ENCODE assay signal across 8 mouse cellular contexts in the genomic region with DNA sequence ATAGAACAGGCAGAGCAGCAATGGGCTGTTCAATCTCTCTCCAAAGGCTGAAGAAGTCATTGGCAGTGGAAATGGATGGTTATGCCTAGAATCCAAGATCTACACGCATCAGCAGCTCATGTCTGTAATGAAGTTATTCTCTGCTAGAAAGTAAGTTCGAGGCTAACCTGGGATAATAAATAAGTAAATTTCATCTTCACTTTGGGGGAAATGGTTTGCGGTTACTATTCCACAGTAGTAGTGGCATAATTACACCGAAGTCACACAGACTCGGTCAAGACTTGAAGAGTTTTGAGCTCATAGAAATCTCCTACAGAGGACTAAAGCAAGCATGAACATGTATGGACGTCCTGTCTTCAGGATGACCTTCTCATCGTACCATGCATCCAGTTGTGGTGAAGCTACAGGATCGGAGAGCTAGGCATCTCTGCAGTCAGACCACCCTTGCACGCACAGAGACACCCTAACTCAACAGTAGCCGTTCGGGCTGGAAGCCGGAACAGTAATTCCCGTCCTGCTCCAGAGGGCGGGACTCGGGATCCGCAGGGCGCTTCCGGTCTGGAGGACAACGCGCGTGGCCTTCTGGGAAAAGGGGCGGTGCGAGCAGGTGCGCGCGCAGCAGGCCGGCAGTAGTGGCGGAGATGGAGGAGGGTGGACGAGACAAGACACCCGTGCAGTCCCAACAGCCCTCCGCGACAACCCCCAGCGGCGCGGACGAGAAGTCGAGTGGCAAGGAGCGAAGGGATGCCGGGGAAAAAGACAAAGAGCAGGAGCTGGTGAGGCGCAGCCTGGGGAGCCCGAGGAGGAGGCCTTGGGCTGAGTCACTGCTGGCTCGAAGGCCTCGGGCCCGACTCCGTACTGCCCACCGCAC. TPM values are rescaled to one million over a fixed set of nuclear protein-coding genes. Genes with fewer than 3 reads are reported as not detected.
A peak's percentile ranks its signal among the peaks of the same experiment; 100 is the strongest.
DNase-seq lines count a peak whose midpoint lies in the region; ATAC-seq and TF ChIP-seq lines count a peak whose summit lies in the region.

Gene Psmd2 (plus strand): TSS at position 577 of the 871 bp plus-strand sequence.

- TF ChIP-seq EP300 in heart, adult 2 months (IDR thresholded peaks at IDR 0.05; ENCODE audit: insufficient read depth, low read depth, low read length) = peak; percentile 81; the same call in 1 of the 2 replicates

- peaks cover 17% of the 10 kb centered on the region for H3K4me1 ChIP-seq in embryonic facial prominence, embryonic 13.5 days
- peaks cover 4% of the 10 kb centered on the region for H3K4me1 ChIP-seq in heart, adult 2 months (ENCODE audit: control insufficient read depth, insufficient read depth, low read length)
- H3K4me1 ChIP-seq in limb, embryonic 13.5 days = peaks cover 16% of the 10 kb centered on the region
- H3K4me1 ChIP-seq in midbrain, embryonic 16.5 days (ENCODE audit: control insufficient read depth, insufficient read depth, low read length) = peaks cover 19% of the 10 kb centered on the region

- intact Hi-C loops in heart, adult 2 months (cut with DNase I) = loop anchor here (1.0 to 5.0 kb wide), 4 partner anchors 21 to 134 kb away; partner anchors contain the start of gene Dvl3

- peak; percentile 85 for ATAC-seq in embryonic facial prominence, embryonic 13.5 days (ENCODE audit: insufficient number of reproducible peaks, insufficient read depth, low FRiP score, low TSS enrichment, low read depth)
- ATAC-seq in limb, embryonic 13.5 days (ENCODE audit: low FRiP score, low read depth) = peak; percentile 96
- peak; percentile 97 for ATAC-seq in midbrain, embryonic 16.5 days

- H3K4me3 ChIP-seq in embryonic facial prominence, embryonic 13.5 days = peak within 1 kb of the TSS; percentile 92
- H3K4me3 ChIP-seq in heart, adult 2 months = peak within 1 kb of the TSS; percentile 75
- peak within 1 kb of the TSS; percentile 92 for H3K4me3 ChIP-seq in limb, embryonic 13.5 days
- peak within 1 kb of the TSS; percentile 73 for H3K4me3 ChIP-seq in midbrain, embryonic 16.5 days (ENCODE audit: low read depth, low read length)

- no peaks in the 10 kb centered on the region for H3K9me3 ChIP-seq in embryonic facial prominence, embryonic 13.5 days
- H3K9me3 ChIP-seq in limb, embryonic 13.5 days = no peaks in the 10 kb centered on the region
- no peaks in the 10 kb centered on the region for H3K9me3 ChIP-seq in midbrain, embryonic 16.5 days (replicated peaks; ENCODE audit: control insufficient read depth, low read length, poor library complexity, severe bottlenecking)

- peak; percentile 95 for DNase-seq in 3134 (ENCODE audit: extremely low read depth, insufficient read length, low spot score)
- DNase-seq in adrenal gland, postnatal 36 days = peak; percentile 98 to 99
- peak; percentile 97 to 100 for DNase-seq in heart, adult 2 months
- DNase-seq in kidney, adult 8-10 months = peak; percentile 95 to 97
- DNase-seq in spleen, postnatal 10 days (ENCODE audit: low spot score in 2 of 2) = peak; percentile 99

- peak; percentile 97 for TF ChIP-seq POLR2A in heart, adult 2 months (IDR thresholded peaks at IDR 0.05; ENCODE audit: insufficient read depth, low read depth, low read length)

- peaks cover 5% of the 10 kb centered on the region for H3K79me2 ChIP-seq in heart, adult 2 months (replicated peaks; ENCODE audit: control insufficient read depth, insufficient read depth, low read length)

- peaks cover 22% of the 10 kb centered on the region for H3K36me3 ChIP-seq in embryonic facial prominence, embryonic 13.5 days
- peaks cover 8% of the 10 kb centered on the region for H3K36me3 ChIP-seq in heart, adult 2 months (ENCODE audit: control insufficient read depth, insufficient read depth, low read length)
- H3K36me3 ChIP-seq in limb, embryonic 13.5 days = peaks cover 27% of the 10 kb centered on the region
- H3K36me3 ChIP-seq in midbrain, embryonic 16.5 days (ENCODE audit: control insufficient read depth, insufficient read depth, low read length) = peaks cover 12% of the 10 kb centered on the region

- peak within 1 kb of the TSS; percentile 95 for H3K9ac ChIP-seq in embryonic facial prominence, embryonic 13.5 days
- peak within 1 kb of the TSS; percentile 84 for H3K9ac ChIP-seq in heart, adult 2 months (ENCODE audit: low read depth, low read length)
- H3K9ac ChIP-seq in limb, embryonic 13.5 days = peak within 1 kb of the TSS; percentile 92
- peak within 1 kb of the TSS; percentile 86 for H3K9ac ChIP-seq in midbrain, embryonic 16.5 days (ENCODE audit: low read depth, low read length)

- H3K4me2 ChIP-seq in embryonic facial prominence, embryonic 13.5 days = peak within 1 kb of the TSS; percentile 93
- H3K4me2 ChIP-seq in limb, embryonic 13.5 days (replicated peaks) = peak within 1 kb of the TSS; percentile 97
- peak within 1 kb of the TSS; percentile 73 for H3K4me2 ChIP-seq in midbrain, embryonic 16.5 days (ENCODE audit: low read length)

- no peaks in the 10 kb centered on the region for H3K27me3 ChIP-seq in embryonic facial prominence, embryonic 13.5 days
- no peaks in the 10 kb centered on the region; the same call in 1 of the 2 replicates for H3K27me3 ChIP-seq in heart, adult 2 months (ENCODE audit: control insufficient read depth, insufficient read depth, low read length)
- no peaks in the 10 kb centered on the region for H3K27me3 ChIP-seq in limb, embryonic 13.5 days
- H3K27me3 ChIP-seq in midbrain, embryonic 16.5 days (ENCODE audit: control insufficient read depth, insufficient read depth, low read depth, low read length) = no peaks in the 10 kb centered on the region

- TF ChIP-seq CTCF in heart, adult 2 months (IDR thresholded peaks at IDR 0.05) = peak; percentile 16

- 2% methylated on average over 46 of the region's 46 CpGs for WGBS in embryonic facial prominence, embryonic 13.5 days
- 2% methylated on average over 46 of the region's 46 CpGs for WGBS in heart, adult 2 months
- whole genome bisulfite sequencing in limb, embryonic 13.5 days = 2% methylated on average over 46 of the region's 46 CpGs
- WGBS in midbrain, embryonic 16.5 days = 2% methylated on average over 46 of the region's 46 CpGs

- peak within 1 kb of the TSS; percentile 81 for H3K27ac ChIP-seq in embryonic facial prominence, embryonic 13.5 days
- H3K27ac ChIP-seq in heart, adult 2 months = peak within 1 kb of the TSS; percentile 88
- peak within 1 kb of the TSS; percentile 74 for H3K27ac ChIP-seq in limb, embryonic 13.5 days
- peak within 1 kb of the TSS; percentile 85 for H3K27ac ChIP-seq in midbrain, embryonic 16.5 days (ENCODE audit: low read length)

RNA-seq across cellular contexts. Expression of gene Psmd2, which starts in this region (rescaled TPM):
- total RNA-seq in adrenal gland, postnatal 36 days (2021) = 100 to 1,000 TPM; 288 to 322 TPM
- polyA plus RNA-seq in embryonic facial prominence, embryonic 13.5 days (2015; fragmentation: Nextera tagmentation; extraction: Ambion mirVana) = 313 and 339 TPM in 2 replicates
- total RNA-seq in heart, adult 2 months (2021) = 100 to 1,000 TPM; 180 to 212 TPM
- polyA plus RNA-seq in heart, adult 2 months (2012; rRNA removed) = 96.9 and 178 TPM in 2 replicates
- polyA plus RNA-seq in limb, embryonic 13.5 days (2015; fragmentation: Nextera tagmentation; extraction: Ambion mirVana) = 342 and 355 TPM in 2 replicates
- polyA plus RNA-seq in midbrain, embryonic 16.5 days (2015; fragmentation: Nextera tagmentation; extraction: Ambion mirVana) = 365 and 371 TPM in 2 replicates

Comparison
In these comparisons a context has a peak if more than half of its experiments do, and no peak if none do; other contexts are left out.
1. Peak in every context shown above with its lines: DNase-seq, ATAC-seq, H3K4me3 ChIP-seq and H3K27ac ChIP-seq.